Mouse (Mus musculus) forelimb bud, embryonic 11.5 days (tissue): ENCODE measurements at regions not wholly inside any gene's neighbourhood (a gene's known extent, or its start where the extent isn't known, plus 50 kb on each side); places are given as distances from the start of the nearest gene placed in this dataset.

Experiments
- DNase-seq: peaks from one replicate; pipeline ENCODE4 v3.0.0-alpha.2; 2012; ENCODE audit warnings: low read depth, low spot score

DNA sequence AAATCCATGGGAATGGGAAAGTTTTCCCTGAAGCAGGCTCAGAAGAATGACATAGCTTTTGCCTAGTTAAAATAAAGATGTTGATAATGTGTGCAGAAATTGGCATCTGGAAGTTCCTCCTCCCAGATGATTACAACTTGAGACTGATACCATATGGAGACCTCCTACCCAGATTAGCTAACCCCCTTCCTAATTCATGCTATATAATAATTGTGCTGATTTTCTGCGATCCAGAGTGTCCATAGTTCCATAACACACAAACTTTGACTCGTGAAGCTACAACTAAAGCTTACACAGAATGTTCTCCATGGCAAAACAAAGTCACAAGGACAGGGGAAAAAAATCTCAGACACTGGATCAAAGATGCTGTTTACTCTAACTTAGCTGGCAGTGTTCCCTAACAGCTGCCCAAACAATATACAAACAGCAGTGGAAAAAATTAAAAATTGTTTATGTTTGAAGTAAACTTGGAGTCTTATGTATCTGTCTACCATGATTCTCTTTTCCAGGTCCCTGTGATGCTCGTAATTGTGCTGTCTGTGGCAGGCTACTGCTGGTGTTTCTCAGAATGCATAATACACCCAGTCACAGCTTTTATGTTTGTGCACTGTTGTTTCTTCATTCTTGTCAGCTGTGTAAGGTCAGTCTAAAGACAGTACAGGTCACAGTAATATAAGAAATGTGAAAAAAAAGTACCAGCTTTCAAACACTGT is 1978.8 kb upstream of the A830018L16Rik start:
- DNase-seq, result no peak

DNA sequence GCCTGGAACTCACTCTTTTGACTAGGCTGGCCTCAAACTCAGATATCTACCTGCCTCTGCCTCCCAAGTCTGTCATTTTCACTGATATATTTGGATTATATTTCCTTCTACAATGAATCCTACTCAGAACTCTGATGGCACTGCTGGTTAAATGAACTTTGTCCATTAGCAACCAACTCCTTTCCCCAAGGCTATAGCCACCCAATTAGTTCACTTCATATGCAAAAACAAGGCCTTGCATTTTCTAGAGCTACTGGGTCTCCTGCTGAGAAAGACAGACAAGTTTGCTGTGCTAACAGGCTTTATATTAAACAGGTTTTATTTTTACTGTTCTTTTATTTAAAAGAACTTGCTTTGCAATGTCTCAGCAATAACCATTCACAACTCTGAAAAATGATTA is 1971.0 kb upstream of the A830018L16Rik start:
- DNase-seq, result no peak

DNA sequence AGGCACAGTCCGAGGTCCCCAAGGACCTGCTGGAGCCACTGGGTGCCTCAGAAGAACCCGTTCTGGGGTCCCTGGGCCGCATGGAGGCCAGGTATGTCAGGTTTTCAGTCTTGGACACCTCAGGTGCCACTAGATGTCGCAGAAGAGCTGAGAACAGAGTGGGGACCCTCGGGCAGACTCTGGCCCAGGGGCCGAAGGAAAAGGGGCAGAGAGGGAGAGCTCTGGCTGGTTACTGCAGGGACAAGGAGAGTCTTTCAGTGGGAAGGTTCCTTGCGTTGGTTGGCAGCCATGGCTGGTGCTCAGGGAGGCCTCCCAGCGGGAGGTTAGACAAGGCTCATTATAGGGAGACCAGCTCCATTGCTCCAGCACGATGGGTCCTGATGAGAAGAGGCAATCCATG is 1944.4 kb upstream of the A830018L16Rik start:
- DNase-seq, result peak; percentile 6

DNA sequence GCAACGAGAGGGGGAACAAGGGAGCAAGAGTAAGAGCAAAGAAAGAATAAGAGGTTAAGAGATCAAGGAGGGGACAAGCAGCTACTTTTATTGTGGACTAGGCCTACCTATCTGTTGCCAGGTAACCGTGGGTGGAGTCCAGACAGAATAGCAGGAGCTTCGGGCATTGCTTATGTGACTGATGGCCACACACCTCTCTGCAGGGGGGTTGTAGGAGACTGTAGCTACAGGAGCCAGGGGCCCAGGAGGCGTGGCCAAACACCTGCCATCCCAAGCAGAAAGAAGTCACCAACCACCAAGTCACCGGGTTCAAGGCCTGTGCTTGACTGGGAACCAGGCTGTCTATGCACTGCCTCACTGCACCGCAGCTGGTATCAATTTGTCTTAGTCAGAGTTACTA is 1943.9 kb upstream of the A830018L16Rik start:
- DNase-seq, result no peak
